In genomic region chr17:87062639-87063038, GRCm38 (mm10) we compare ENCODE assay signal across 14 mouse cellular contexts. TPM values are rescaled to one million over a fixed set of nuclear protein-coding genes. Genes with fewer than 3 reads are reported as not detected.
DNase-seq lines count a peak whose midpoint lies in the region; ATAC-seq and TF ChIP-seq lines count a peak whose summit lies in the region.
"Had no signal": no experiment of that assay in that cellular context is flagged by ENCODE, and none has a peak within 500 bp of the region (broad histone marks: within the 10 kb centered on the region; RNA-seq: fewer than 3 reads in every experiment).

No protein-coding gene starts in this region.

- DNase-seq in heart, adult 8-10 months (ENCODE audit: low spot score) = peak; percentile 48
- peak; percentile 34 to 49 for DNase-seq in cerebellum, adult 2 months
- DNase-seq in kidney, adult 8-10 months = peak; percentile 30 to 50
- peak; percentile 35 to 56 for DNase-seq in lung, postnatal 4 days
- DNase-seq in liver = no peak
- DNase-seq: adrenal gland, postnatal 25 days; gastrocnemius, postnatal 14 days; layer of hippocampus, postnatal 36 days; liver, embryonic 13.5 days; right cerebral cortex, postnatal 4 days had no signal

- no peak for TF ChIP-seq POLR2A in cerebellum, adult 2 months (IDR thresholded peaks at IDR 0.05; ENCODE audit: borderline replicate concordance, insufficient read depth, low read length)

- H3K9ac ChIP-seq in heart, embryonic 11.5 days (ENCODE audit: low read depth, low read length) = no peak overlapping the region
- no peak overlapping the region for H3K9ac ChIP-seq in forebrain, embryonic 12.5 days
- H3K9ac ChIP-seq: hindbrain, embryonic 14.5 days; liver, embryonic 13.5 days; midbrain, embryonic 15.5 days had no signal

- no peaks in the 10 kb centered on the region for H3K9me3 ChIP-seq in heart, embryonic 11.5 days (replicated peaks; ENCODE audit: control insufficient read depth, low read length)
- H3K9me3 ChIP-seq in forebrain, embryonic 12.5 days = no peaks in the 10 kb centered on the region
- H3K9me3 ChIP-seq: liver, embryonic 13.5 days; midbrain, embryonic 15.5 days had no signal

- H3K4me3 ChIP-seq in heart, embryonic 11.5 days (ENCODE audit: low read depth, low read length) = no peak overlapping the region
- no peak overlapping the region for H3K4me3 ChIP-seq in cerebellum, adult 2 months (replicated peaks; ENCODE audit: insufficient read depth, low read depth, low read length)
- no peak overlapping the region for H3K4me3 ChIP-seq in forebrain, embryonic 12.5 days (replicated peaks)
- H3K4me3 ChIP-seq: liver, embryonic 13.5 days; midbrain, embryonic 15.5 days had no signal

- no peak for TF ChIP-seq CTCF in cerebellum, adult 2 months (IDR thresholded peaks at IDR 0.05; ENCODE audit: borderline replicate concordance, insufficient read depth, low read depth, low read length)

- no peak overlapping the region for H3K27ac ChIP-seq in heart, embryonic 11.5 days (ENCODE audit: low read depth, low read length)
- no peak overlapping the region for H3K27ac ChIP-seq in cerebellum, adult 2 months (ENCODE audit: insufficient read depth, low read length)
- H3K27ac ChIP-seq in forebrain, embryonic 12.5 days = no peak overlapping the region
- H3K27ac ChIP-seq: hindbrain, embryonic 14.5 days; liver, embryonic 13.5 days; midbrain, embryonic 15.5 days had no signal

- H3K4me1 ChIP-seq in heart, embryonic 11.5 days (ENCODE audit: control insufficient read depth, insufficient read depth, low read length) = no peaks in the 10 kb centered on the region
- no peaks in the 10 kb centered on the region for H3K4me1 ChIP-seq in cerebellum, adult 2 months (ENCODE audit: control insufficient read depth, insufficient read depth, low read length)
- no peaks in the 10 kb centered on the region for H3K4me1 ChIP-seq in forebrain, embryonic 12.5 days
- H3K4me1 ChIP-seq: midbrain, embryonic 15.5 days had no signal

- no peaks in the 10 kb centered on the region for H3K27me3 ChIP-seq in heart, embryonic 11.5 days (ENCODE audit: control insufficient read depth, insufficient read depth, low read length)
- H3K27me3 ChIP-seq in cerebellum, adult 2 months (ENCODE audit: control insufficient read depth, insufficient read depth, low read length) = no peaks in the 10 kb centered on the region
- H3K27me3 ChIP-seq in forebrain, embryonic 12.5 days = no peaks in the 10 kb centered on the region
- H3K27me3 ChIP-seq: liver, embryonic 13.5 days; midbrain, embryonic 15.5 days had no signal

- 68% methylated on average over 9 of the region's 9 CpGs for WGBS in heart, embryonic 11.5 days (ENCODE audit: insufficient replicate concordance)
- WGBS in cerebellum, adult 2 months = 86% methylated on average over 9 of the region's 9 CpGs
- WGBS in forebrain, embryonic 12.5 days = 91% methylated on average over 9 of the region's 9 CpGs

- H3K4me2 ChIP-seq in heart, embryonic 11.5 days = no peak overlapping the region
- no peak overlapping the region for H3K4me2 ChIP-seq in forebrain, embryonic 12.5 days
- H3K4me2 ChIP-seq: hindbrain, embryonic 14.5 days; liver, embryonic 13.5 days; midbrain, embryonic 15.5 days had no signal

- ATAC-seq in heart, embryonic 11.5 days (replicated peaks; ENCODE audit: insufficient number of reproducible peaks, low FRiP score, low TSS enrichment) = no peak
- no peak for ATAC-seq in forebrain, embryonic 12.5 days (ENCODE audit: low FRiP score)
- ATAC-seq: midbrain, embryonic 15.5 days had no signal

- H3K36me3 ChIP-seq in heart, embryonic 11.5 days (ENCODE audit: control insufficient read depth, insufficient read depth, low read length) = no peaks in the 10 kb centered on the region
- no peaks in the 10 kb centered on the region for H3K36me3 ChIP-seq in forebrain, embryonic 12.5 days (replicated peaks)
- H3K36me3 ChIP-seq: liver, embryonic 13.5 days; midbrain, embryonic 15.5 days had no signal

RNA-seq across cellular contexts. Expression of gene Cript, which starts 37.3 kb away (rescaled TPM):
- 10 to 100 TPM; 44.4 to 56.4 (median 47.0) TPM for total RNA-seq in heart, adult 8-10 months (2022)
- 118 and 125 TPM in 2 replicates for polyA plus RNA-seq in heart, embryonic 11.5 days (2014; fragmentation: Nextera tagmentation; extraction: Ambion mirVana)
- 77.0 and 86.6 TPM in 2 replicates for polyA plus RNA-seq in cerebellum, adult 2 months (2012; rRNA removed)
- polyA plus RNA-seq in forebrain, embryonic 12.5 days (2016; fragmentation: Nextera tagmentation; extraction: Ambion mirVana) = 177 and 179 TPM in 2 replicates

RNA-seq across cellular contexts. Expression of gene Pigf, which starts 37.4 kb away (rescaled TPM):
- total RNA-seq in heart, adult 8-10 months (2022) = 1 to 10 TPM; 2.0 to 4.1 (median 3.5) TPM
- polyA plus RNA-seq in heart, embryonic 11.5 days (2014; fragmentation: Nextera tagmentation; extraction: Ambion mirVana) = 17.9 and 20.0 TPM in 2 replicates
- 18.2 and 19.6 TPM in 2 replicates for polyA plus RNA-seq in cerebellum, adult 2 months (2012; rRNA removed)
- 36.7 and 39.2 TPM in 2 replicates for polyA plus RNA-seq in forebrain, embryonic 12.5 days (2016; fragmentation: Nextera tagmentation; extraction: Ambion mirVana)

RNA-seq across cellular contexts. Expression of gene Socs5, which starts 44.8 kb away (rescaled TPM):
- total RNA-seq in heart, adult 8-10 months (2022) = 10 to 100 TPM; 31.0 to 35.6 (median 32.5) TPM
- 11.2 and 11.9 TPM in 2 replicates for polyA plus RNA-seq in heart, embryonic 11.5 days (2014; fragmentation: Nextera tagmentation; extraction: Ambion mirVana)
- polyA plus RNA-seq in cerebellum, adult 2 months (2012; rRNA removed) = 55.8 and 57.6 TPM in 2 replicates
- polyA plus RNA-seq in forebrain, embryonic 12.5 days (2016; fragmentation: Nextera tagmentation; extraction: Ambion mirVana) = 11.6 and 12.8 TPM in 2 replicates
